Mouse (Mus musculus) heart, embryonic 13.5 days (tissue): ENCODE measurements around the gene Mydgf. TPM values are rescaled to one million over a fixed set of nuclear protein-coding genes. Genes with fewer than 3 reads are reported as not detected.

ENCODE experiments used
- ATAC-seq: fragments of 200-750 bp; cut with Nextera tagmentation; 2 replicates; pipeline ENCODE4 v1.8.0; 2017; ENCODE audit warnings: moderate TSS enrichment; ENCODE audit not compliant: insufficient number of reproducible peaks, low FRiP score, low TSS enrichment; ENCODE audit errors: extremely low read depth
- H3K27ac ChIP-seq: fragments of 300-500 bp; sonication (generic); replicated peaks from 2 replicates; pipeline ENCODE4 v1.5.1; 2015; ENCODE audit warnings: moderate library complexity, mild to moderate bottlenecking, inconsistent platforms
- H3K27me3 ChIP-seq: fragments of 300-500 bp; sonication (generic); replicated peaks from 2 replicates; pipeline ENCODE4 v1.6.1; 2015; ENCODE audit warnings: mild to moderate bottlenecking, inconsistent platforms
- H3K36me3 ChIP-seq: fragments of 300-500 bp; sonication (generic); 2 replicates; pipeline ENCODE4 v1.6.1; 2015; ENCODE audit warnings: mild to moderate bottlenecking, inconsistent platforms
- H3K4me1 ChIP-seq: fragments of 300-500 bp; sonication (generic); 2 replicates; pipeline ENCODE4 v1.6.1; 2015; ENCODE audit warnings: inconsistent platforms
- H3K4me2 ChIP-seq: fragments of 300-500 bp; sonication (generic); 2 replicates; pipeline ENCODE4 v1.6.1; 2015; ENCODE audit warnings: inconsistent platforms, mild to moderate bottlenecking, moderate library complexity
- H3K4me3 ChIP-seq: fragments of 300-500 bp; sonication (generic); 2 replicates; pipeline ENCODE4 v1.5.1; 2015; ENCODE audit warnings: moderate library complexity, mild to moderate bottlenecking, inconsistent platforms
- H3K9ac ChIP-seq: fragments of 300-500 bp; sonication (generic); 2 replicates; pipeline ENCODE4 v1.6.1; 2015; ENCODE audit warnings: inconsistent platforms, mild to moderate bottlenecking, moderate library complexity
- H3K9me3 ChIP-seq: fragments of 300-500 bp; sonication (generic); 2 replicates; pipeline ENCODE4 v1.6.1; 2016; ENCODE audit warnings: inconsistent platforms
- WGBS: fragments of 180-500 bp; shearing (Covaris S2); methylation state at CpG from one replicate; pipeline ENCODE4 v1.1.7; 2015; ENCODE audit warnings: mixed read lengths; 5-methylcytosine and 5-hydroxymethylcytosine counted together
- polyA plus RNA-seq: library from polyadenylated mRNA; unstranded; fragments of >200 nt; fragmentation: Nextera tagmentation; extraction: Ambion mirVana; gene quantifications from 2 replicates; pipeline ENCODE4 v1.2.1, GENCODE M21; 2015

Gene Mydgf
- polyA plus RNA-seq, 1 experiment from 2014 or later = 80.5 TPM

GRCm38 (mm10) chr17:56211090-56211489 lies 27.4 kb upstream of the Mydgf start:
- H3K4me1 ChIP-seq = peaks cover 3% of the 10 kb centered on the region; the same call in 1 of the 2 replicates
- H3K9ac ChIP-seq = no peak overlapping the region
- no peak overlapping the region for H3K4me3 ChIP-seq
- H3K27ac ChIP-seq = no peak overlapping the region
- ATAC-seq = no peak
- no peak overlapping the region for H3K4me2 ChIP-seq
- H3K27me3 ChIP-seq = no peaks in the 10 kb centered on the region
- 70% methylated on average over 2 of the region's 2 CpGs for WGBS
- peaks cover 70% of the 10 kb centered on the region for H3K36me3 ChIP-seq
- H3K9me3 ChIP-seq = no peaks in the 10 kb centered on the region

- no peaks in the 10 kb centered on the region for H3K4me1 ChIP-seq
- WGBS = 89% methylated on average over 3 of the region's 3 CpGs
- no peak overlapping the region for H3K9ac ChIP-seq
- H3K9me3 ChIP-seq = no peaks in the 10 kb centered on the region
- H3K4me3 ChIP-seq = no peak overlapping the region
- H3K4me2 ChIP-seq = no peak overlapping the region
- no peak overlapping the region for H3K27ac ChIP-seq
- ATAC-seq = no peak
- no peaks in the 10 kb centered on the region for H3K27me3 ChIP-seq
- H3K36me3 ChIP-seq = peaks cover 83% of the 10 kb centered on the region
Measured at GRCm38 (mm10) chr17:56208821-56209220, 25.1 kb upstream of the Mydgf start.

- WGBS = 87% methylated on average over 9 of the region's 9 CpGs
- no peak for ATAC-seq
- no peak overlapping the region for H3K27ac ChIP-seq
- H3K9me3 ChIP-seq = no peaks in the 10 kb centered on the region
- H3K36me3 ChIP-seq = peaks cover 91% of the 10 kb centered on the region
- no peak overlapping the region for H3K4me2 ChIP-seq
- H3K9ac ChIP-seq = no peak overlapping the region
- no peaks in the 10 kb centered on the region for H3K27me3 ChIP-seq
- H3K4me1 ChIP-seq = no peaks in the 10 kb centered on the region
- no peak overlapping the region for H3K4me3 ChIP-seq
Measured at GRCm38 (mm10) chr17:56207963-56208530, 24.3 kb upstream of the Mydgf start.

- H3K27me3 ChIP-seq = no peaks in the 10 kb centered on the region
- no peak overlapping the region for H3K27ac ChIP-seq
- no peak for ATAC-seq
- H3K4me2 ChIP-seq = no peak overlapping the region
- no peak overlapping the region for H3K4me3 ChIP-seq
- WGBS = 79% methylated on average over 6 of the region's 6 CpGs
- peaks cover 100% of the 10 kb centered on the region for H3K36me3 ChIP-seq
- H3K9ac ChIP-seq = no peak overlapping the region
- no peaks in the 10 kb centered on the region for H3K4me1 ChIP-seq
- no peaks in the 10 kb centered on the region for H3K9me3 ChIP-seq
Measured at GRCm38 (mm10) chr17:56206986-56207674, 23.4 kb upstream of the Mydgf start.

GRCm38 (mm10) chr17:56206276-56206884 lies 22.7 kb upstream of the Mydgf start:
- H3K4me2 ChIP-seq = no peak overlapping the region
- WGBS = 72% methylated on average over 10 of the region's 10 CpGs
- no peak overlapping the region for H3K9ac ChIP-seq
- no peaks in the 10 kb centered on the region for H3K27me3 ChIP-seq
- no peaks in the 10 kb centered on the region for H3K4me1 ChIP-seq
- no peak overlapping the region for H3K27ac ChIP-seq
- H3K36me3 ChIP-seq = peaks cover 100% of the 10 kb centered on the region
- no peak overlapping the region for H3K4me3 ChIP-seq
- no peak for ATAC-seq
- no peaks in the 10 kb centered on the region for H3K9me3 ChIP-seq

GRCm38 (mm10) chr17:56203729-56204128 lies 20.0 kb upstream of the Mydgf start:
- Histone ChIP-seq H3K9ac (no peak overlapping the region), H3K27ac (no peak overlapping the region)
- 58% methylated on average over 3 of the region's 3 CpGs for WGBS

GRCm38 (mm10) chr17:56202476-56202875 lies 18.8 kb upstream of the Mydgf start:
- Histone ChIP-seq H3K4me2 (no peak overlapping the region), H3K9ac (no peak overlapping the region), H3K4me1 (no peaks in the 10 kb centered on the region), H3K36me3 (peaks cover 96% of the 10 kb centered on the region), H3K27me3 (no peaks in the 10 kb centered on the region), H3K27ac (no peak overlapping the region), H3K9me3 (no peaks in the 10 kb centered on the region), H3K4me3 (no peak overlapping the region)
- WGBS = 90% methylated on average over 8 of the region's 8 CpGs
- ATAC-seq = no peak

More at GRCm38 (mm10) chr17:56203729-56204128, 20.0 kb upstream of the Mydgf start:
- Histone ChIP-seq H3K4me3 (no peak overlapping the region), H3K4me1 (no peaks in the 10 kb centered on the region), H3K27me3 (no peaks in the 10 kb centered on the region), H3K9me3 (no peaks in the 10 kb centered on the region), H3K4me2 (no peak overlapping the region), H3K36me3 (peaks cover 96% of the 10 kb centered on the region)
- ATAC-seq = no peak

GRCm38 (mm10) chr17:56201642-56202041 lies 17.9 kb upstream of the Mydgf start:
- Histone ChIP-seq H3K27ac (no peak overlapping the region), H3K9ac (no peak overlapping the region), H3K4me3 (no peak overlapping the region), H3K27me3 (no peaks in the 10 kb centered on the region), H3K4me1 (no peaks in the 10 kb centered on the region), H3K4me2 (no peak overlapping the region), H3K36me3 (peaks cover 96% of the 10 kb centered on the region), H3K9me3 (no peaks in the 10 kb centered on the region)
- no peak for ATAC-seq
- 57% methylated on average over 3 of the region's 3 CpGs for WGBS

- no peak overlapping the region for H3K9ac ChIP-seq
- H3K4me1 ChIP-seq = no peaks in the 10 kb centered on the region
- no peaks in the 10 kb centered on the region for H3K9me3 ChIP-seq
- 84% methylated on average over 9 of the region's 9 CpGs for WGBS
- no peak overlapping the region for H3K4me3 ChIP-seq
- no peak overlapping the region for H3K4me2 ChIP-seq
- no peaks in the 10 kb centered on the region for H3K27me3 ChIP-seq
- H3K27ac ChIP-seq = no peak overlapping the region
- ATAC-seq = no peak
- H3K36me3 ChIP-seq = peaks cover 96% of the 10 kb centered on the region
Measured at GRCm38 (mm10) chr17:56200586-56200985, 16.9 kb upstream of the Mydgf start.

- no peak overlapping the region for H3K4me3 ChIP-seq
- no peaks in the 10 kb centered on the region for H3K4me1 ChIP-seq
- no peaks in the 10 kb centered on the region for H3K9me3 ChIP-seq
- 75% methylated on average over 2 of the region's 2 CpGs for WGBS
- H3K4me2 ChIP-seq = no peak overlapping the region
- H3K27ac ChIP-seq = no peak overlapping the region
- no peak overlapping the region for H3K9ac ChIP-seq
- H3K27me3 ChIP-seq = no peaks in the 10 kb centered on the region
- no peak for ATAC-seq
- peaks cover 96% of the 10 kb centered on the region for H3K36me3 ChIP-seq
Measured at GRCm38 (mm10) chr17:56196860-56197259, 13.1 kb upstream of the Mydgf start.

GRCm38 (mm10) chr17:56194765-56195164 lies 11.0 kb upstream of the Mydgf start:
- Histone ChIP-seq H3K27ac (no peak overlapping the region), H3K36me3 (peaks cover 100% of the 10 kb centered on the region), H3K9me3 (no peaks in the 10 kb centered on the region), H3K4me1 (no peaks in the 10 kb centered on the region), H3K4me3 (no peak overlapping the region), H3K27me3 (no peaks in the 10 kb centered on the region), H3K9ac (no peak overlapping the region), H3K4me2 (no peak overlapping the region)
- no peak for ATAC-seq
- WGBS = 89% methylated on average over 13 of the region's 13 CpGs

- WGBS = 82% methylated on average over 12 of the region's 12 CpGs
- no peak overlapping the region for H3K4me3 ChIP-seq
- no peaks in the 10 kb centered on the region for H3K27me3 ChIP-seq
- no peaks in the 10 kb centered on the region for H3K9me3 ChIP-seq
- H3K9ac ChIP-seq = no peak overlapping the region
- no peak for ATAC-seq
- peaks cover 100% of the 10 kb centered on the region for H3K36me3 ChIP-seq
- H3K27ac ChIP-seq = no peak overlapping the region
- H3K4me1 ChIP-seq = no peaks in the 10 kb centered on the region
- no peak overlapping the region for H3K4me2 ChIP-seq
Measured at GRCm38 (mm10) chr17:56194357-56194756, 10.6 kb upstream of the Mydgf start.
